Mouse (Mus musculus) kidney, postnatal 10 days (tissue): Measurements from ENCODE around the gene Gm4724.
"Not testable (repeated sequence)": the region's sequence is repeated elsewhere in the genome, so short reads cannot be mapped to it uniquely, and the experiment has no call there.

ENCODE experiments used
- DNase-seq: peaks from one replicate; pipeline ENCODE4 v3.0.0; 2021; ENCODE audit warnings: mixed read lengths

Gene Gm4724

GRCm38 (mm10) chr2:175435707-175436106, at the start of gene Gm4724:
Gm4724 (minus strand) TSS chr2:175435807.
- not testable (repeated sequence) for DNase-seq

- DNase-seq: not testable (repeated sequence)
These were observed 34.1 kb upstream of the Gm4724 start, which contains the start of gene Zfp965 for GRCm38 (mm10) chr2:175469685-175470084. Zfp965 (plus strand) TSS chr2:175469985.
